Mouse (Mus musculus) lung, postnatal 14 days (tissue): ENCODE measurements at regions not wholly inside any gene's neighbourhood (a gene's known extent, or its start where the extent isn't known, plus 50 kb on each side); places are given as distances from the start of the nearest gene placed in this dataset.

Experiments
- DNase-seq: peaks from one replicate; pipeline ENCODE4 v3.0.0; 2021

DNA sequence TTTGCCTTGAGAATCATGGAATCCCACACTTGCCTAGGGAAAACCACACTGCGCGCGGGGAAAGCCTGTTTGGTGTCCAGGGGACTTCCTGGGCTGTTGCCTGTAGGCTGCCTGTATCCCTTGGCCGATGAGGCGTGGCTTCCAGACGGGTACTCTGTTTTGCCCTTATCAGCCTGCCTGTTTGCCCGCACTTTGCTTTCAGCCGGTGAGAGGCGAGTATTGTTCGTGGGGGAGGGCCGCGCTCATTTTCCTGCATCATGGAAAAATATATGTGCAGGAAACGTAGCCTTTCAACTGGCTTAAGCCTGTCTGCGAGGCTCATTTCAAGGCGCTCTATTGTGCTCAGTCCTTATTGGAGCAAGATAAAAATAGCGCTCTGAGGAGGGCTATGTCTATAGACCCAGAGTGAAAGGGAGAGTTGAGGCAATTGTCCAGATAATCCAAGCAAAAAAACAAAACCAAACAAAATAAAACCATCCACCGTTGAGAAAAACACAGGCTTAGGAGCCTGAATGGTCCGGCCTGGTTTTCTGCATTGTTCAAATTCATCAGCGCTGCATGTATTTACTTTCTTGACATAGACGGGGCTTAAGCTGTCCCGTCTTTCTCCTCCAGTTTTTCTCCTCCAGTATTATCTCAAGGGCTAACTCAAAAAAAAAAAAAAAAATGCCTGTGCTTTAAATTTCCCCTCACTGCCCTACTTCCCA, 67.9 kb downstream of the Klf5 start:
- peak; percentile 3 for DNase-seq

DNA sequence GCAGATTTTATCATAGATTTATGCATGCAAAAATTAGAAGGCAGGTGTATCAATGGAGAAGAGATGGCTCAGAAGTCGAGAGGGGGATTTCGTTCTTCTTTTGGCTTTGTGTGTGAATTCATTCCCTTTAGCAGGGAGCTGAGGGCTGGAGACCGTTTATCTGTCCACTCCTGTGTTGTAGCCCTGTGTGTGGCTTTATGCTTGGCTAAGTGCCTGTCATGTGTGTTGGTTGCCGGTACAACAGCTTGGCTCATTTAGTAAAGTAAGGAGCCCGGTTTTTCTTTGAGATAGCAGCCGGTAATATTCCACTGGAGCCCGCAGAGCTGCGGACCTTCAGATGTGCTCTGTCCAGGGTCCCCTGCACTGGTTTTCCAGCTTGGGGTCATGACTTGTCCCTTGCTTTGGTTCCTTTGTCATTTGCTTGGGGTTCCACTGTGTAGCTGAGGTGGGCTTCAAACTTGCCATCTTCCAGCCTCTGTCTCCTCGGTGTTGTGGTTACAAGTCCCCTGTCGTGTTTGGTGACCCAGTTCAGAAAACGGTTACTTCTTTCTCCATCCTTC, 68.6 kb downstream of the Klf5 start:
- DNase-seq = no peak

DNA sequence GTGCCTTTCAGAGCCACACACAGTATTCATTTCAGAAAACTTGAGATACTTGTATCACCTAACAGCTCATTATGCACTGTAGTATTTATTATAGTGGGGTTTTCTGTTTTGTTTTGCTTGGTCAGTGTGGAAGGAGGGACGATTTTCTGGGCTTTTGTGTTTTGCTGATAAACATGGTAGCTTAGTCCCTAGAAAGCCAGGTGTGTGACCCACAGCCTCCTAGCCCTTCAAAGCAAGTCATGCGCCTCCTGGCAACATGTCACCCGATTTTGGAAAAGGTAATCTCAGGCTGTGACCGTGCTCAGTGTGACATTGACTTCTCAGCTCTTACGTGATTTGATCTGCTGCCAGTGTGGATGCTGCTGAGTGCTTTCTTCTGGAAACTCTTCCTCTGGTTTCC, 70.9 kb downstream of the Klf5 start:
- no peak for DNase-seq

DNA sequence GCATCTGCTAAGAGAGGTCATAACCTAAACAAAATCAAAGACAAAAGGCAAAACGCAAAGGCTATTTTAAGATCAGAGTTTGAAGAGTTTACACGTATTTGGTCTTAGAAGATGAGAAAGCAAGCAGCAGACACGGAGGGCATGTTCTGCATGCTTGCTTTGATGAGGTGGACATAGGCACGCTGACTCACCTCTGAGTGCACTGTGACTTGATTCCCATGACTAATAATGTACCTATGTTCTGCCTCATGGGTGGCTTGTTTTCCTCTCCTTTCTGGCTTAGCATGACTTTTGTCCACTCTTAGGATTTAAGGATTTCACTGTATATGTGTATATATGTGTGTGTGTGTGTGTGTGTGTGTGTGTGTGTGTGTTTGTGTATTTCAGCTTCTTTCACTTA, 75.2 kb downstream of the Klf5 start:
- no peak for DNase-seq

DNA sequence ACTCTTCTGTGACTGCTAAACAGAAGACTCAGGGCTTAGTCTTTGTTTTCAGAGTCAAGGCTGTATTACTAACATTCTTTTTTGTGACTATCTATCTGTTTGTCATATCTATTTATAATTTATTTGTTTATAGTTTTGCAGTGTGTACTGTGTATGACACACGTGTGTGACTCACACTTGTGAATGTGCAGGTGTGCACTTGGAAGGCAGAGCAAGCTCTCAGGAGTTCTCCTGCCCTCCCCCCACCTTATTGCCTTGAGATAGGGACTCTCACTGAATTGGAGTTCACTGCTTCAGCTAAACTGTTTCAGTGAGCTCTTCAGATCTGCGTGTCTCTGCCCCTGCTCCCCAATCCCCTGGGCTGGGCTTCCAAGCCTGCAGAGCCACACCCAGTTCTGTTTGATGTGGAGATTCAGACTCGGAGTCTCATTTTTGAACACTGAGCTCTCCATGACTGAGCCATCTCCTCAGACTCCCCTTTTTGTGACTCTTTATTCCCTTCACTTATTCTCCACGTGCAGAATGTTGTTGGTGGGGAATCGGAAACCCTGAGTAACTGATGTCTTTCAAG, 76.6 kb downstream of the Klf5 start:
- DNase-seq = no peak

DNA sequence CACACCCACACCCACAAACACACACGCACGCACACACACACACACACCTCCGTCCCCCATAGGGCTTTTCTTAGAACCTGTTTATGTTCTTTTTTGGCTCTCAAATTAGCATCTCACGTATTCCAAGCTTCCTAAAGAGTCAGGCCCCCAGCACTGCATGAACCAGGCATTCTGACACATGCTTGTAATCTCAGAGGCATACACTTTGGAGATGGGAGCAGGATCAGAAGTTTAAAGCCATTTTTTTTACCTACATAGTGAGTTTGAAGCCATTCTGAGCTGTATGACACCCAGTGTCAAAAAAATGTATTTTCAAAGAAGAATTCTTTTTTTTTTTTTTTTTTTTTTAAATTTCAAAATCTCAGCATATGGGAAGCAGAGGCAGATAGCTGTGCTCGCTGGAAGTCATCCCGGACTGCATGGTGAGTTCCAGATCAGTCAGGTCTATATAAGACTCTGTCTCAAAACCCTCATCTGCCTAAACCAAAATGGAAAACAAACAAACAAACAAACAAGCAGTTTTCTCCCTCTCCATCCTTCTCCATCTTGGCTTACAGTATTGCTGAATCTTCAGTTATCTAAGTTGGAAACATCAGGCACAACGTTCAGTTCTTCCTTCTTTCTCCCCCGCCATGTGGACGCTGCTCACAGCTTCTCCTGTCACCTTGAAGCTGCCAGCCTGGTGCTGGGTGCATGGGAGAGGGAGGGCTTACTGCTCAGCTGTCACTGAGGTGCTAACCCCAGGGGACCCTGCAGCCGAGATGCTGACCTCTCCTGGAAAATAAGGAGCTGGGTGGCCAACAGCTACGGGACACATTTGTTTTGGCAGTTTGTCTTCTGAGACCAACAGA, 78.4 kb downstream of the Klf5 start:
- no peak for DNase-seq

DNA sequence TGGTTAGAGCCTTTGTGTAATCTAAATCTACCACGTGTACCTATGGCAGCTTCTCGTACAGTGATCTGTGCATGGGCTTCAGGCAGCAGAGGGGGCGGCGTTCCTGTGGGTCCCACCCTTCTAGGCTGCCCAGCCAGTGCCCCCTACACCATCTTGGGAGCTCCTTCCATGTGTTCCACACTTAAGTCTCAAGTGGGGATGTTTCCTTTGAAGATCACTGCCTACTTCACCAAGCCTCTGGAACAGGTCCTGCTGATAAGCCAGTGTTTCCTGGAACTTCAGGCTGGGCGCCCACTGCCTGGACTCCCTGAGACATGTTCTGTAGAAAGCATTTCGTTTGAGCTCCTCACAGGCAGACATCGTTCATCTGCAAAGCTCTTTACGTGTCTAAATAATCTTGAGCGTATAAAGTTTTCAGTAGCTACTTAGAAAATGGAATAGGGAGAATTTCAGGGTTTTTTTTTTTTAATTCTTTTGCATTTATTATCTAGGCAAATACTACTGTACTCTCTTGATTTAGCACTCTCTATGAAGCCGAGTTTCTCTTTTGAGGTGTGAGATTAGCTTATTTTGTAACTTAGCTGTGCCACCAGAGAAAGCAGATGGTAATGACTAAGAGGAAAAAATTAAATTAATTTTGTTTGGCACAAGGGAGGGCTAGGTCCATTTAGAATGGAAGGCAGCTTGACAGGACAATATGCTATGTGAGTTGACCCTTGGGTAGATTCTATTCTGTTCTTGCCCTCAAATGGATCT, 82.9 kb downstream of the Klf5 start:
- DNase-seq = no peak

DNA sequence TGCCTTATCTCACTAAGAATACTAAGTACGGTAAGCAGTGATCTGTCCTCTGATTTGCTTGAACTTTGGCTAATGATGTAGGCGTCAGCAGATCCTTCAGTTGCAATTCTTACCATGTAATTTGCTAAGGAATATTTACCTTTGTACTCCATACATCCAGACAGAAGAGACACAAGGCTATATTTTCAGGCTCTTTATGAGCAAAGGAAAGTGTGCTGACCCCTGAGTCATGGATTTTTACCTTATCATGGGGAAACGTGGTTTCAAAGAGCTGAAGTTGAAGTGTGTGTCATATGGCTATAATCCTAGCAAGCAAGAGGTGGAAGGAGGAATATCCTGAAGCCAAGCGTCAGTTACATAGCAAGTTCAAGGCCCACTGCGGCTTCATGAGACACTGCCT, 83.6 kb downstream of the Klf5 start:
- DNase-seq = no peak

DNA sequence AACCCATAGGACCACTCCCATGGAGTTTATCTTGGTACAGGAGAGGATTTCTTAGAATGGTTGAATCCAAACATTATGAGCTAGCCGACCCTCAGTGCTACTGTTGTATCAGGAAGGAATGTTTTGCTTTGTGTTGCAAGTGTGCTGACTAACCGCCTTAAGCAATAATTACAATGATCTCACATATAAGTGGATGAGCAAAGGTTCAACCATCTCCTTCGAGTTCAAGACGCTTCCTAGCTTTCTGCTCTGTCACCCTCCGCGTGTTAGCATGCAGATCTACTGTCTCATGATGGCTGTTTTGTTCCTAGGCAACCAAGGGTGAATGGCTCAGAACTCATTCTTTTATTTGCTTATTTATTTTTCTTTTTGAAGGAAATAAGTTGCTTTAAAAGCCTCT, 84.7 kb downstream of the Klf5 start:
- DNase-seq = no peak

DNA sequence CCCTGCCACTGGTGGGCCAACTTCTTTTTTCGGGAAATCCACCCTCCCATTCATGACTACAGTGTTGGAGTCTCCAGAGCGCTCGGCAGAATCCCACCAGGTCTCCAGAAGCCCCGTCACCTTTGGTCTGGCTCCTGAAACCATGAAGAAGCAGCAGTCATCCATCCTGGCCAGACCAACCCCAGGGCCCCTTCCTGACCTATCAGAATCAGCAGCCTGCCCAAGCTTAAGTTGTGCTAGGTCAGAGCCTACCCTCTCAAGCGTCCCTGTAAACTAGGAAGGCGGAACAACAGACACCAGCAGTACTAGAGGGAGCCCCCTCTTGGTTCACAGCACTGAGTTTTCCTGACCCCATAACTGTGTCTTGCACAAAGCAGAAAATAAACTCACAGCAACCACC, 89.1 kb downstream of the Klf5 start:
- DNase-seq = no peak

DNA sequence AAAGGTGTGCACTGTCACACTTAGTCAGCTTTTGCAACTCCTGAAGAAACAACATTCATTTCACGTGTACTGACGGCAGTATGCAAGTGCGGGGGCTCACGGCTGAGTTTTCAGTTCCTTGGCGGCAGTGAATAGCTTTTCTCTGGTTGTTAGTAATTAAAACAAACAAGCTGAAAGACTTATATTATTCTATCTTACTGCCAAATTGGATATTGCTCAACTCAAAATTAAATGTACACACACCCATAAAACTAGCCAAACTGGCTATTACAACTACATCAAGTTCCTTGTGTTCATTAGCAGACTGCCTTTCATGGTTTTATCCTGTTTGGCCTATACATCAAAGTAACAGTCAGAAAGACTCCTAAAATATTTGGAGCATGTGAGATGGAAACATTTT, 90.8 kb downstream of the Klf5 start:
- no peak for DNase-seq

DNA sequence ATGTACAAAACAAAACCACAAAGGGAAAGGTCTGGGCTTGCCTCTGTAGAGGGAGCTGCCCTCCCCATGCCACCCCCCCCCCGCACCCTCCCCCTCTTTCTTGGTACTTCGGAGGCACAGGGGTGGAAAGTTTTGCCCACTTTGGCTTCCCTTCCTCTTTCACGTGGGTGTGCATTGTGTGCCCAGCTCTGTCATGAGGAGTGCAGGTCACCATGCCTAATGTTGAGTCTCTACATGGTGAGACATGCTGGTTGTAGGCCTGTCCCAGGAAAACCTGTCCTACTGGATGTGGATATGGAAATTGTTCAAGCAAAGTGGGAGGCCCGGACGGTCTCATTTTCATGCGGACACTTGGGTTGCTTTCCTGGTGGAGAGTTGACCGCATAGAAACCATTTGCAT, 93.2 kb downstream of the Klf5 start:
- DNase-seq = no peak

DNA sequence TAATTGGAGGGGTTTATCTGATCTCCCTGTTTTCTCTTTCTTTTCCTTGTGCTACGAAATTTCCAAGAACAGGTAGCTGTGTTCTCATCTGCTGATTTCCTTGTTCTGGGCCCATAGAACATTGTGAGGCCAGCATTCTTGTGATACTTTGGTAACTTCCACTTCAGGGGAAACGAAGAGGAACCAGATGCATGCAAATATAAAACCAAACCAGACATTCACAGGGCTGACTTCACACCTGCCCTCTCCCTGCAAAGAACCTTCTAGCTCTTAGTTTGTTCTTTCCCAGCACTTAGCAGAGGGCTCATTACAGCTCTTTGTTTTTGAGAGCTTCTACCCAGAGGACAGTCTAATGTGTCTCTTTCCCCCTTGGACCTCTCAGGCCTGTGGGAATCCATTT, 94.3 kb downstream of the Klf5 start:
- no peak for DNase-seq

DNA sequence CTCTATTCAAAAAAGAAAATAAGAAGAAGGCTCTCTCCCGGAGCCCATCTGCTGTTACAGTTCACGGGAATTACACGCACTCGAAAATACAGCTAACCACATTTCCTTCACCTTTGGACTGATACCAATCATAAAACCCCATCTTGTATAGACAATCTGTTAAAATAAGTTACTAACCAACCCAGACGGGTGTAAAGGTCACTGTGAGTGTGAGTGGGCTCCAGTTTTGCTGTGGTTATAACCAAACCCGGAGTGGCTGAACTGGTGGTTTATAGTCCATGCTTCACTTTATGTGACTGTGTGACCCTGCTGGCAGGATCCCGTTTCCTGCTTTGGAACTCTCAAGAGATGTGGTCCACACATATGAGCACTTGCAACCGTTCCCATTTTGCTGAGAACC, 95.1 kb downstream of the Klf5 start:
- DNase-seq = no peak

DNA sequence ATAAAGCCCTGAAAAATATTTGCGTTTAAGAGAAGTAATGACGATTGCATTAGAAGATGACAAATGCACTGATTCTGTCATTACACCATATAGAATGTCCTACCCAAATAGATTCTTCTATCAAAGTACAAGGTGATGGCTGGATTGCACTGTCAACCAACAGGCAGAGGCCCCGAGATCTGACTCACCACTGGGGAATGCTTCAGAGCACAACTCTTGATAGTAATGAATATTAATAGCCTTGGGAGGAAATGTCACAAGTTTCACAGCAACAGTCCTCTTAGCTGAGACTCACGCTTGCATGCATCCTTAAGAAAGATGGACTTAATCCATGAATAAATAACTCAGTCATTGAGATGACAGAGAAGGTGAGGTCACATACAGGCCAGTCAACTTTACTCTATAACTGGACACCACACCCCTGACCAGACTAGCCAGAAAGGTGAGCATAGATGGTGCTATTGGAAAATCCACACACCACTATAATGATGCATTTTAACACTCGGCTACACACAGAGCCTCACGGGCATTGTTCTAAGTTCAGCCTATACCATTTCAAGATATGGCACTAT, 104.8 kb downstream of the Klf5 start:
- no peak for DNase-seq

DNA sequence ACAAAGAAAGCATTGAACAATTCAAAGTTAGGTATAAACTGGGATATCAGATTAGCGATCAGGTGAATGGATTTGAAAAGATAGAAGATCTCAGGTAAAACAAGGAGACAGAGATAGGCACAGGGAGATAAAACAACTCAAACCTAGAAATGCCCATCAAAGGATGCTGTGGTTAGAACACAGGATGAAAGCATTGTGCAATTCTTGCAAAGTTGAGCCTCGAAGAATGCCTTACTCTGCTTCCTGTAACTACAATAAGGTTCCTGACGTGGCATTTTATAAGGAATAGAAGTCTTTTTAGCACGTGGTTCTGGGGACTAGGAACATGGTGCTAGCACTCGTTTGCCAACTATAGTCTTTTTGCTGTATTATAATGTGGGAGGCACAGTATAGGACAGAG, 106.7 kb downstream of the Klf5 start:
- DNase-seq = no peak

DNA sequence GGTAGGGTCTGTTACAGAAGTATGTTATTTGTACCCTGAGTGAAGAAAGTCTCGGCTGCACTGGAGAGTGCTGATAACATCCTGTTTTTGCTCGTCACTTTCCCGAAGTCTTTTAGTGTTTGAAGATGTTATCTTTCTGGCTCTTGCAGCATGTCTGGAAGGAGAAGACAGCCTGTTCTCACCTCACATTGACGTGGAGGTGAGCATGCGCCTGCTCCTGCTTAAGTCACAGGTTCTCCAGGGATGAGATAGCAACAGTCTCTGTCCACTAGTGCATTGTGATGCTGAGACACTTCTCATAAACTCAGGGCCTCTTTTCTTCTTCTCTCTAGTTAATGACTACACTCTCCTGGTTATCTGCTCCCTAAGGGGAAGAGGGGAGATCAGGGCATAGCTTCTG, 113.3 kb downstream of the Klf5 start:
- no peak for DNase-seq

DNA sequence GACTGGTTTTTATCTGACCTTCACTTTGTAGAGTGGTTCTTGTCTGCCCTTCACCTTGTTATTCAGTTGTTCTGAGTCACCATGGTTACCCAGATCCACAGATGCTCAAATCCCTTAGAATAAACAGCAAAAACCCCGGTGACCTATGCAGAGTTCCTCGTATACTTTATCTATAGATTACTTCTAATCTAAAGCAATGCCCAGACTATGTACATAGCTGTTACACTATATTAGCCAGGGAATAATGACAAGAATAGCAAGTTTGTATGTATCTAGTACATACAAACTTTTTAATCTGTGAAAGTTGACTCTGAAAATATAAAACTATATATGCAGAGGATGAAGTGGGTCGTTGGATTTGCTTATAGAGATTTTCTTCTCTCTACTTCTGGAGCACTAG, 117.7 kb downstream of the Klf5 start:
- DNase-seq = no peak

DNA sequence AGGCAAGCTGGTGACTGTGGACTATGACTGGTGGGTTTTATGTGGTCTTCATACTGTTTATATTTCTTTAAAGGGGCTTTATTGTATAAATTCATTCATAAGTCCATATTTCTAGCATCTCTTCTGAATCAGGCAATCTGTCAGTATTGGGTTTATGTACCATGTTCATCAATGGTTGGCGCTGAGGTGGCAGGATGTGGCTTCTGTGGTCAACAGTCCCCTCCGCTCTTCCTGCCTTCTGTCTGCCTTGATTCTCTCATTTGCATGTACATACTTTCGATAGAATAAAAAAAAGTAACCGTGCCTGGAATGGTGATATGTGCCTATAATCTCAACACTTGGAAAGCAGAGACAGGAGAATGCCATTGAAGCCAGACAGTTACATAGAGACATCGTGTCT, 120.5 kb downstream of the Klf5 start:
- no peak for DNase-seq

DNA sequence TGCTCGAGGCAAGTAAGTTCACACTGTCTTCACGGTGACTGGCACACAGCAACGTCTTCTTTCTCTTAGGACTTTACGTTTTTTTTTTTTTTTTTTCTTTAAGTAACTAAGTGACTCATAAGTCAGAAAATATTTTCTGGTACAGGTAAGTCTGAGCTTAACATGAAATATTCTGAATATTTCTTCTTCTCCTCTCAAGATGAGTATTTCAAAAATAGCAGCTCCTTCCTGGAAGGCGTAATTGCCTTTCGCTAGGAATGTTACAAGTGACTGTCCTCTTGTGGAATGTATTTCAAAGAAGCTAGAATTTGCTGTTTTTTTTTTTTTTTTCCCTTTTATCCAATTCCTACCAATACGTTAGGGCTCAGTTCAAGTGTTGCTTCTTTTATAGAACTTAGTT, 124.8 kb downstream of the Klf5 start:
- no peak for DNase-seq

DNA sequence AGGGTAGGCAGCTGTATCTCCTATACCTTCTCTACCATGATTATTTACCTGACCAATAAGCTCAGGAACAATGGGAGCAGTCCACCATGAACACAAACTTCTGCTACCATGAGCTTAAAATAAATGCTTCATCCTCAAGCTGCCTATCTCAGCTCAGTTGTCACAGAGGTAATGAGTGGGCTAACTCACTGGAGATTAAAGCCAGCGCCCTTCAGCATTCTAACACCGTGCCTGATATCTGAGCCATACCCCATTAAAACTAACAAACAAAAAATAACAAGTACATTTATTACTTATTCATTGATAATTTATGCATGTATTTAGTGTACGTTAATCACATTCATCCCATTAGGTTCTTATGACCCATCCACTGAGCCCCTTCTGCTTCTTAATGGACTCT, 128.6 kb downstream of the Klf5 start:
- DNase-seq = no peak

DNA sequence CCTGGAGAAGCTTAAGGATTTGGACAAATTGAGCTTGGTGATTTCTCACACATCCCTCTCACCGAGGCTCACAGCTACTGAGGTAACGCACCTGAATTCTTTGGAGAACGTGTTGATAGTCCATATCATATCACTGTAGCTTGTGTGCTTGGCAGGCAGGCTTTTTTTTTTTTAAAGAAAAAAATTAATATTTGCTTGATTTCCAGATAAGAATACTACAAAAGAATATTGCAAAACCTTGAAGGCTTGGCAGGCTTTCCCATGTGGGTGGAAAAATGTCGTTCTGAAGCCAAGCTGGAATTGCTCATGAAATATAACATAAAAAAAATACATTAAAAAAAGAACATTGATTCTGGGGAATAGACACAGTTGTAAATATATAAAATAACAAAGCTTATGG, 131.8 kb downstream of the Klf5 start:
- DNase-seq = peak; percentile 17

DNA sequence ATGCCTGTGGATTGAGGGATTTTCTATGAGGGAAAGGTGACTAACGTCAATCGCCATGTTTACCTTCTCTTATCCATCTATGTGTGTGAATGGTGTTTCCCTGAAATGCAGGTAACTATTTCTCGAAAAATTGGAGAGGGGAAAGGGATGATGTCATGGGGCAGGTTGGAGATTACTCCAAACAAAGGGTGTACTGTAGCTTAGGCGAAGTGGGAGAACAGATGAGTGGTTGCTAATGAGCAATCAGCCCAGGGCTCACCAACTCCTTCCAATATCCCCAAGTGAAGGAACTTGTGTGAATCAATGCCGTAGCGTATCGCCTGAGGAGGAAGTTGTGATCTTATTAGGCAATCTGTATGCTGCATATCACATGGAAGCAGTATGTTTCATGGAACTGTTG, 133.2 kb downstream of the Klf5 start:
- no peak for DNase-seq
